In the genomic region with DNA sequence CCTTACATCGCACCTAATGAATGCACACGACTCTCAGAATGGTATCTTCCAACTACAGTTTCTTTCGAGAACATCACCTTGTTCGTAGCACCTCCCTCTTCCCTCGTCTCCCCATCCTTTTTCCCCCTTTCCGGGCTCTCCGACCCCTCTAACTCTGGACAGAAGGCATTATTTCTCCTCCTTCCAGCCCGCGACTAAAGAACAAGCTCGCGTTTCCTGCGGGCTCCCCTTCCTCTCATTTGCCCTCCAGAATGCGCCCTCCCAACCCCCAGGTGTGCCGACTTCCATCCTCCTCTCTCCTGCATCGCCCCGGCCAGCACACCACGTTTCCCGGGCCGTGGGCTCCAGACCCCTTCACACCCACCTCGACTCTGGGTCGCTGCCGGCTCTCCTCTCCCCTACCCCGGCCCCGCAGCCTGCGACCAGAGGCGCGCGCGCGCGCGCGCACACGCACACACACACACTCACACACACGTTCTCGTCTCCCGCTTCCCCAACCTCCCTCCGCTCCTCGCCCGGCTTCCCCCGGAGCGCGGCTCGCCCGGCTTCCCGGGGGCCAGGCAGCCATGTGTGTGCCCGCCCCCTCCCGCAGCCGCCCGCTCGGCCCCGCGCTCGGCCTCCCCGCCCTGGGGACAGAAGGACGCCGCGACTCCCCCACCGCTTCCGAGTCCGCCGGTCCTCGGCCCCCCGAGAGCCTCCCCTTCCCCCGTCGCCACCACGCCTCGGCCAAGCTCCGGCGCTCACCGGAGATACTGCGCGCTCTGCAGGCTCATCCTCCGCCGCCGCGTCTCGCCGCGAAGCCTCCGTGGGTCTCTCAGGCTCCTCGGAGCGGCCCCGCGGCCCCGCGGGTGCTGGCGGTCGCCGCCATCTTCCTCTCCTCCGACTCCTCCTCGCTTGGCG, we compare ENCODE assay signal across 8 mouse cellular contexts. TPM values are rescaled to one million over a fixed set of nuclear protein-coding genes. Genes with fewer than 3 reads are reported as not detected.
A peak's percentile ranks its signal among the peaks of the same experiment; 100 is the strongest.
DNase-seq lines count a peak whose midpoint lies in the region; ATAC-seq lines count a peak whose summit lies in the region.

A gene (minus strand): TSS at position 882 of the 900 bp plus-strand sequence.

- peak within 1 kb of the TSS; percentile 82 for H3K4me3 ChIP-seq in midbrain, embryonic 12.5 days

- intact Hi-C loops in heart, postnatal 36 days (cut with DNase I): loop anchor here (5.0 to 10.0 kb wide), 3 partner anchors 55 to 483 kb away; no protein-coding TSS in a partner anchor

- H3K27me3 ChIP-seq in midbrain, embryonic 12.5 days: no peaks in the 10 kb centered on the region

- ATAC-seq in midbrain, embryonic 12.5 days (ENCODE audit: low FRiP score, low read depth): peak; percentile 52

- H3K9ac ChIP-seq in midbrain, embryonic 12.5 days (replicated peaks): peak within 1 kb of the TSS; percentile 91

- H3K36me3 ChIP-seq in midbrain, embryonic 12.5 days: no peaks in the 10 kb centered on the region

- peak within 1 kb of the TSS; percentile 98 for H3K27ac ChIP-seq in midbrain, embryonic 12.5 days (replicated peaks)

- DNase-seq in right cerebral cortex, adult 2 months (ENCODE audit: low spot score in 2 of 2): peak; percentile 20 to 61
- no peak for DNase-seq in right cerebral cortex, postnatal 10 days (ENCODE audit: low spot score in 2 of 2)
- DNase-seq in cerebellum, adult 18-20 months: peak; percentile 63 to 76
- DNase-seq in forelimb bud, embryonic 11.5 days (ENCODE audit: low read depth, low spot score): peak; percentile 24
- DNase-seq in heart, postnatal 36 days: peak in 1 of 2 experiments; percentile 80
- peak; percentile 28 to 53 for DNase-seq in left cerebral cortex, adult 18-20 months (ENCODE audit: low spot score in 2 of 2)
- DNase-seq in thymus, adult 18-20 months: peak; percentile 69 to 70

- peak within 1 kb of the TSS; percentile 87 for H3K4me2 ChIP-seq in midbrain, embryonic 12.5 days (replicated peaks)

- WGBS in midbrain, embryonic 12.5 days: under 1% methylated on average over 85 of the region's 93 CpGs

- H3K4me1 ChIP-seq in midbrain, embryonic 12.5 days: peaks cover 14% of the 10 kb centered on the region

- no peaks in the 10 kb centered on the region for H3K9me3 ChIP-seq in midbrain, embryonic 12.5 days

RNA-seq across cellular contexts. Expression of the gene that starts here (rescaled TPM):
- total RNA-seq in heart, postnatal 36 days (2021): 10 to 100 TPM; 40.1 to 45.2 TPM
- total RNA-seq in left cerebral cortex, adult 18-20 months (2021): 10 to 100 TPM; 94.9 to 99.6 TPM
- polyA plus RNA-seq in midbrain, embryonic 12.5 days (2016; fragmentation: Nextera tagmentation; extraction: Ambion mirVana): 38.0 and 42.5 TPM in 2 replicates

Comparison
In these comparisons a context has a peak if more than half of its experiments do, and no peak if none do; other contexts are left out.
1. DNase-seq: peak in right cerebral cortex, adult 2 months (2 of 2), cerebellum, adult 18-20 months (2 of 2), forelimb bud, embryonic 11.5 days (single experiment), left cerebral cortex, adult 18-20 months (2 of 2) and thymus, adult 18-20 months (2 of 2); none in right cerebral cortex, postnatal 10 days (0 of 2).